10 mouse cellular contexts compared by ENCODE assay signal in genomic region chr14:76781524-76781880, GRCm38 (mm10).
DNase-seq lines count a peak whose midpoint lies in the region; ATAC-seq and TF ChIP-seq lines count a peak whose summit lies in the region.
"Had no signal": no experiment of that assay in that cellular context is flagged by ENCODE, and none has a peak within 500 bp of the region (broad histone marks: within the 10 kb centered on the region; RNA-seq: fewer than 3 reads in every experiment).

No protein-coding gene starts in this region.

- H3K9ac ChIP-seq in hindbrain, embryonic 13.5 days, result no peak overlapping the region
- no peak overlapping the region for H3K9ac ChIP-seq in hindbrain, postnatal 0 days (replicated peaks; ENCODE audit: low read length)
- no peak overlapping the region for H3K9ac ChIP-seq in liver, postnatal 0 days (replicated peaks)

- H3K27me3 ChIP-seq in hindbrain, embryonic 13.5 days, result no peaks in the 10 kb centered on the region
- no peaks in the 10 kb centered on the region for H3K27me3 ChIP-seq in hindbrain, postnatal 0 days (ENCODE audit: insufficient read depth, low read length)
- no peaks in the 10 kb centered on the region for H3K27me3 ChIP-seq in liver, postnatal 0 days (ENCODE audit: insufficient read depth, low read length)

- no peak overlapping the region for H3K4me3 ChIP-seq in hindbrain, embryonic 13.5 days
- H3K4me3 ChIP-seq in hindbrain, postnatal 0 days (ENCODE audit: low read length), result no peak overlapping the region
- no peak overlapping the region for H3K4me3 ChIP-seq in liver, postnatal 0 days (ENCODE audit: low read depth, low read length)

- peaks cover 19% of the 10 kb centered on the region; the same call in 1 of the 2 replicates for H3K4me1 ChIP-seq in hindbrain, embryonic 13.5 days (replicated peaks)
- H3K4me1 ChIP-seq in hindbrain, postnatal 0 days (ENCODE audit: insufficient read depth, low read length), result peaks cover 6% of the 10 kb centered on the region; the same call in 1 of the 2 replicates
- H3K4me1 ChIP-seq in liver, postnatal 0 days (ENCODE audit: insufficient read depth), result peaks cover 14% of the 10 kb centered on the region

- no peak overlapping the region for H3K4me2 ChIP-seq in hindbrain, embryonic 13.5 days
- no peak overlapping the region for H3K4me2 ChIP-seq in hindbrain, postnatal 0 days (ENCODE audit: low read depth, low read length)
- no peak overlapping the region for H3K4me2 ChIP-seq in liver, postnatal 0 days (ENCODE audit: low read depth, low read length)

- peak overlapping the region; percentile 65 for H3K27ac ChIP-seq in hindbrain, embryonic 13.5 days
- H3K27ac ChIP-seq in hindbrain, postnatal 0 days, result no peak overlapping the region
- no peak overlapping the region for H3K27ac ChIP-seq in liver, postnatal 0 days (ENCODE audit: low read depth)
- H3K27ac ChIP-seq: kidney, postnatal 0 days had no signal

- DNase-seq in hindbrain, postnatal 0 days (ENCODE audit: low spot score), result no peak
- DNase-seq in gastrocnemius, postnatal 4 days (ENCODE audit: low spot score in 2 of 2), result no peak
- no peak for DNase-seq in liver, postnatal 0 days
- DNase-seq: adrenal gland, postnatal 25 days; cerebellum, adult 9-11 months had no signal

- no peak for ATAC-seq in hindbrain, embryonic 13.5 days (ENCODE audit: low FRiP score)
- no peak for ATAC-seq in hindbrain, postnatal 0 days
- peak; percentile 93 for ATAC-seq in CD4-positive, CD25-positive, alpha-beta regulatory T cell, adult 4 months
- ATAC-seq in granulocyte monocyte progenitor cell, adult 5-6 weeks (replicated peaks; ENCODE audit: poor library complexity, severe bottlenecking), result peak; percentile 59
- ATAC-seq in neutrophil, adult 5-6 weeks (ENCODE audit: extremely low read depth, insufficient number of reproducible peaks, low FRiP score, poor library complexity, severe bottlenecking), result peak; percentile 31; the same call in 1 of the 2 replicates
- no peak for ATAC-seq in liver, postnatal 0 days

- no peak for TF ChIP-seq EP300 in liver, postnatal 0 days (IDR thresholded peaks at IDR 0.05; ENCODE audit: low read depth)

- no peak for TF ChIP-seq CTCF in hindbrain, postnatal 0 days (IDR thresholded peaks at IDR 0.05; ENCODE audit: low read depth)
- TF ChIP-seq CTCF in liver, postnatal 0 days (IDR thresholded peaks at IDR 0.05; ENCODE audit: low read depth), result no peak

- 79% methylated on average over 3 of the region's 3 CpGs for WGBS in hindbrain, embryonic 13.5 days
- 60% methylated on average over 3 of the region's 3 CpGs for WGBS in hindbrain, postnatal 0 days
- WGBS in liver, postnatal 0 days (ENCODE audit: insufficient replicate concordance), result 28% methylated on average over 3 of the region's 3 CpGs

- no peaks in the 10 kb centered on the region for H3K36me3 ChIP-seq in hindbrain, embryonic 13.5 days
- no peaks in the 10 kb centered on the region for H3K36me3 ChIP-seq in hindbrain, postnatal 0 days (ENCODE audit: insufficient read depth, low read length)
- no peaks in the 10 kb centered on the region for H3K36me3 ChIP-seq in liver, postnatal 0 days (replicated peaks; ENCODE audit: insufficient read depth, low read length)

- H3K9me3 ChIP-seq in hindbrain, embryonic 13.5 days, result no peaks in the 10 kb centered on the region
- H3K9me3 ChIP-seq in hindbrain, postnatal 0 days (ENCODE audit: low read length), result no peaks in the 10 kb centered on the region
- H3K9me3 ChIP-seq in liver, postnatal 0 days (ENCODE audit: low read length), result no peaks in the 10 kb centered on the region

Comparison
In these comparisons a context has a peak if more than half of its experiments do, and no peak if none do; other contexts are left out.
1. ATAC-seq: peak in CD4-positive, CD25-positive, alpha-beta regulatory T cell, adult 4 months (single experiment), granulocyte monocyte progenitor cell, adult 5-6 weeks (single experiment) and neutrophil, adult 5-6 weeks (single experiment); none in hindbrain, embryonic 13.5 days (single experiment), hindbrain, postnatal 0 days (single experiment) and liver, postnatal 0 days (single experiment).